Mouse (Mus musculus): ENCODE data around the gene Trim28.

DNA sequence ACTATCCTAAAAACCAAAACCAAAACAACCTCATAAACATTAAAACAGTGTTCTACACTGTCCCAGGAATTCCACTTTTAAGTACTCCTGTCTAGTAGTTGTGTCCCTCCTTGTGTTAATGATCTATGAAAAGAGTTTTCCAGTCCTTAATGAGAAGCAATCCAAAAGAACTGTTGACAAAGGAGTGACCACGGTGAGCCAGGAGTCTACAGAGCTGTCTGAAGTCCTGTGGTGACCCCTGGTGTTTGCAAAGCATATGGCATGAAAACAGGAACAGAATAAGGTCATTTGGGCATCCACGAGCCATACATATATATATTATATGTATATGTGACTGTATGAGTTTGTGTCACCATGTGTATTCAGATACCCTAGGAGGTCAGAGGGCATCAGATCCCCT, 47.2 kb downstream of the Trim28 start:
- TF ChIP-seq POLR2A (IDR thresholded peaks at IDR 0.05; ENCODE audit: extremely low read depth, insufficient read depth, low read length) (no peak), CTCF (IDR thresholded peaks at IDR 0.05; ENCODE audit: low read depth, low read length) (peak; percentile 61; the same call in 1 of the 2 replicates)

Measured in liver, adult 2 months (tissue).